Mouse (Mus musculus) R1 (cell line): ENCODE measurements around the gene Rspry1.

Experiments
- DNase-seq: peaks from one replicate; pipeline ENCODE4 v3.0.0-alpha.2; 2018; ENCODE audit warnings: low read depth, low spot score

The Rspry1 gene

DNA sequence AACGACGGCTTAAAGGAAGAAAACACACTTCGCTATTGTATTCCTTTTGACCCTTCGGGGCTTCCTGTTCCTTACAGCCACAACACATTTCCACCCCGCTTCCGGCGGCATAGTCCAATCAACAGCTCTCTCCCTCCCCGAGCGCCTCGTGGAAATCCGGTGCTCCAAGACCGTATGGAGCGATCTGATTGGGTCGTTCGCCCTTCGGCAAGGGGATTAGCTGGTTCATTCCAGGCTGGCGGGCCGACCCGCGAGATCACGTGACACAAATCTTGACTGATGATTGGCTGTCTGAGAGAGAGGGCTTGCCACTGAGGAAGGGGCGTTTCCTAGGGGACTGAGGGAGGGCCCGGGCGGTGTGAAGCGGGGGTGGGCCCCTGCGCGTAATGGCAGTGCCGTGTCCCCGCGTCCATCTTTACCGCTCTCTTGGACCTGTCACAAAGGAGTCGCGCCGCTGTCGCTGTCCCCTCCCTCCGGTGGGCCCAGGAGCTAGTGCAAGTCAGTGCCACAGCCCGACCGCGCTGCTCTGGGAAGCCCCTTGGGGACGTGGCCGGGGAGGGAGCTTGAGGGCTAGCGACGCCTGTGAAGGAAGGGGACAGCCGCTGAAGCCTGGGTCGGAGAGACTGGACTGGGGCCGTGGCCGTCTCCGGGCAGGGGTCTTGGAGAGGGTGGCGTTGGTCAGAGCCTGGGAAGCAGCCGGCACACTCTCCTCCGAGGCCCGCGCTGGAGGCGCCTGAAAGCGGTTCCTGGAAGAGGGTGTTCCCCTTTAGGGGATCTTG is at the start of gene Rspry1, which contains the start of gene Fam192a:
Gene Rspry1 (plus strand): TSS at position 331 of the 779 bp plus-strand sequence.
Gene Fam192a (minus strand): TSS at position 391 of the 779 bp plus-strand sequence.
- DNase-seq, result peak; percentile 100

DNA sequence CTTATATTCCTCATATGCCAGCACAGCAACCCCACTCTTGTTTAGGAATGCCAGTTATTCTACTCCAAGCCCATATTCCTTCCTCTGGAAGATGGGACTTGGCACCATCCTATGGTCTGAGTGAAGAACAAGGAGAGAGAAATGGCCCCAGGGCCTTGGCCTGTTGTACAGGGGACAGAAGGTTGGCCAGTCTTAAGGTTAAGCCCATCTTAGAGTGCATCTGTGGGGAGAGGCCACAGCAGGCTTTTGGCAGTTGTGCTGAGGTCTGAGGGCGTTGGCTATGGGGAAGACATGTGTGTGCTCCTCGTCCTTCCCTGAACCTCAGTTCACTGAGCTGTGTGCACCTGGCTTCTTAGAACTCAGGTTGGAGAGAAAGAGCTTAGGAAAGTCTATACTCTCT is 49.0 kb upstream of the Rspry1 start:
- DNase-seq, result no peak

- no peak for DNase-seq
These were observed 44.5 kb upstream of the Rspry1 start for GRCm38 (mm10) chr8:94557281-94557680.

DNA sequence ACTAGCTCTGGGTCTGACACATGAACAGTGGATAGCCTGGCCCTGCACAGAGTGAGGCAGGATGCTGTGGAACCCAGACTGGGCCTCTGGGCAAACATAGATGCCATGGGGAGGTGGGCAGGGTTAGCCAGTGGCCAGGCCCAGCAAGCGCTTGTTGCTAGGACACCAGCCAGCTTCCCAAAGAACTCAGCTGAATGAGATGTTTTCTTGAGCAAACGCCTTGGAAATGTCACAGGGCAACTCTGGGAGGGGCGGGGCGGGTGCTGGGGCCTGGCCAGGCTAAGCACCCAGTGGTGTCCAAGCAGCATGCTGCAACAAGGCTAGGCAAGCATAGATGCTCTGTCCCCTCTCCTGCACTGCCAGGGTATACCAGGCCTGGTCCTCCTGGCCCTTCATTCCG is 40.5 kb upstream of the Rspry1 start:
- no peak for DNase-seq

- no peak for DNase-seq
These were observed 37.3 kb upstream of the Rspry1 start for GRCm38 (mm10) chr8:94564421-94564820.

- DNase-seq, result no peak
These were observed 35.7 kb upstream of the Rspry1 start for GRCm38 (mm10) chr8:94566033-94566432.

DNA sequence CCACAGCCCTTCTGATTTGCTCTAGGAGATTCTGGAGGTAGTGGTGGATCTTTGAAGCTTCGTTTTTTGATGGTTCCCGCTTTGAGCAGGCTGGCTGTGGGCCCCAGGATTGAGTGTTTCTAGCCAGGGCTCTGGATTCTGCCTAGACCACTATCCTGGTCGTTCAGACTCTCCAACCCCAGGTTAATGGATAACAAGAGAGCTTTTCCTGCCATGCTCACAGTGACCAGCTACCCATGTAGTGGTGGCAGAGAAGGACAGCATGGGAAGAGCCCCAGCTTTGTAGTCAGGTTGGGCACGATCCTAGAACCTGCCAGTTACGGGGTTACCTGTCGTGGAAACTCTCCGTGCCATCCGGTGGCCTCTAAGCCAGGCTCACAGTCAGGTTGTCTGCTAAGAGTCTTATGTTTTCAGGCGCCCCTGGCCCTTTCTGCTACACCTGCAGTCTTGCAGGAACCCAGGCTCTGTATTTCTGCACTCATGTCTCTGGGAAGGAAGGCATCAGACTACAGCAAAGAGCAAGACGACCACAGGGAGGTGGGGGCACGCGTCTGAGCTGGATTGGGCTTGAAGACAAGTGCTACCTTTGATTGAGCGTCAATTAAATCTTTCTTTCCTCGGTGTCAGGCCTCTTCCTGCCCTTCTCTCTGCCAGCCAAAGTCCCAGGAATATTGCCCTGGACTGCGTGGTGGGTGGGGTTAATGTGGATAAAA is 35.1 kb upstream of the Rspry1 start:
- DNase-seq, result no peak

- DNase-seq, result peak; percentile 36
These were observed 34.4 kb upstream of the Rspry1 start for GRCm38 (mm10) chr8:94567159-94567849.

- no peak for DNase-seq
These were observed 33.6 kb upstream of the Rspry1 start for GRCm38 (mm10) chr8:94568098-94568497.

- DNase-seq, result no peak
These were observed 32.3 kb upstream of the Rspry1 start for GRCm38 (mm10) chr8:94569419-94569818.

GRCm38 (mm10) chr8:94571896-94572295 is 29.8 kb upstream of the Rspry1 start:
- no peak for DNase-seq

GRCm38 (mm10) chr8:94574159-94574907 is 27.4 kb upstream of the Rspry1 start:
- DNase-seq, result no peak

DNA sequence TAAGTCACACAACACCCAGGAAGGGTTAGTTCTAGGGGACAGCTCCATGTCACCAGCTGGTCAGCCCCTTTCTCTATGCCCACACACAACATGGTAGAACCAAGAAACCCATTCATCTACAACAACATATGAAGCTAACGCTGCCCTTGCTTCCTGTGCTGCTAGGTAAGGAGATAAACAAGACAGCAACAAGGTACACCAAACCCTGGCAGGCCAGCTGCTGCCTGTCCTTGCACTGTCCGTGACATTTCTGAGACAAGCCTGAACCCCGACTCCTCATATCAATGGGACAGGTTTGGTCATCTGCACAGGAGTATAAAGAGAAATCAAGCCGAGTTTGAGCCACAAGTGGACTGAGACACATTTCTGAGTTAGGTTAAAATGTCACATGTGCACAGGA is 26.6 kb upstream of the Rspry1 start:
- DNase-seq, result no peak

GRCm38 (mm10) chr8:94581820-94582483 is 19.8 kb upstream of the Rspry1 start:
- no peak for DNase-seq

GRCm38 (mm10) chr8:94582569-94582968 is 19.2 kb upstream of the Rspry1 start:
- no peak for DNase-seq

GRCm38 (mm10) chr8:94584238-94584817 is 17.4 kb upstream of the Rspry1 start:
- no peak for DNase-seq

- no peak for DNase-seq
These were observed 10.0 kb upstream of the Rspry1 start for GRCm38 (mm10) chr8:94591691-94592090.

- no peak for DNase-seq
These were observed 7.5 kb upstream of the Rspry1 start for GRCm38 (mm10) chr8:94594211-94594610.

- no peak for DNase-seq
These were observed 1.3 kb upstream of the Rspry1 start for GRCm38 (mm10) chr8:94600478-94600877.

GRCm38 (mm10) chr8:94601034-94601606 is 617 bp upstream of the Rspry1 start:
- DNase-seq, result peak; percentile 64
